Mouse (Mus musculus): ENCODE measurements around the gene Ear14. TPM values are rescaled to one million over a fixed set of nuclear protein-coding genes. Genes with fewer than 3 reads are reported as not detected.
"Not testable (repeated sequence)": the region's sequence is repeated elsewhere in the genome, so short reads cannot be mapped to it uniquely, and the experiment has no call there.

Ear14 gene
- total RNA-seq (2021): not detected
- long read RNA-seq, experiment 1: 0 reads
- long read RNA-seq, experiment 2: 0 reads

- DNase-seq: no peak
- intact Hi-C loops (cut with DNase I): no loop called here
Measured at GRCm38 (mm10) chr14:51203115-51203514, at the start of gene Ear14. Gene Ear14 (plus strand): TSS chr14:51203391.

DNA sequence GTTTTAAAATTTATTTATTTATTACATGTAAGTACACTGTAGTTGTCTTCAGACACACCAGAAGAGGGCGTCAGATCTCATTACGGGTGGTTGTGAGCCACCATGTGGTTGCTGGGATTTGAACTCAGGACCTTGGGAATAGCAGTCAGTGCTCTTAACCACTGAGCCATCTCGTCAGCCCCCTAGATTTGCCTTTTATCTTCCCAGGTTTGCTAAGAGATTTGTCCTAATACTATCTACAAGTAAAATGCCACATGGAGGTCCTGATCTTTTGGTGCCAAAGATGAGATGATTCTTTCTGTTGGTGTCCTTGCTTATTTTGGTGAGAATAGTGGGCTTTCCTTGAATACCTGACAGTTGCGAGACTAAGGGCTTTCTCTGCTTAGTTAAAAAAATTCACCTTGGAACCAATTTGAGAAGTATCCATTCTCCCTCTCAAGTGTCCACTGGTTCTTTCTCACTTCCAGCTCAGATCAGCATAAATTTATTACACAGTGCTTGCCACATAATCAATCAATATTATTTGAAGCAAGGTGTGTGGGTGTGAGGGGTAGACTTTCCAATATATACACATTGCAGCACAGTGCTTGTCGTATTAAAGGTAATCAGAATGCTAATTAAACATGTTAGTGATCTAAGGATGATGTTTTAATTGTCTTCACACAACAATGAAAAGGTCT is 47.0 kb upstream of the Ear14 start:
- intact Hi-C loops (cut with DNase I): no loop called here
- no peak for DNase-seq

GRCm38 (mm10) chr14:51156736-51157068 is 46.5 kb upstream of the Ear14 start:
- no peak for DNase-seq
- intact Hi-C loops (cut with DNase I): no loop called here

GRCm38 (mm10) chr14:51157072-51157471 is 46.1 kb upstream of the Ear14 start:
- no peak for DNase-seq
- intact Hi-C loops (cut with DNase I): no loop called here

DNA sequence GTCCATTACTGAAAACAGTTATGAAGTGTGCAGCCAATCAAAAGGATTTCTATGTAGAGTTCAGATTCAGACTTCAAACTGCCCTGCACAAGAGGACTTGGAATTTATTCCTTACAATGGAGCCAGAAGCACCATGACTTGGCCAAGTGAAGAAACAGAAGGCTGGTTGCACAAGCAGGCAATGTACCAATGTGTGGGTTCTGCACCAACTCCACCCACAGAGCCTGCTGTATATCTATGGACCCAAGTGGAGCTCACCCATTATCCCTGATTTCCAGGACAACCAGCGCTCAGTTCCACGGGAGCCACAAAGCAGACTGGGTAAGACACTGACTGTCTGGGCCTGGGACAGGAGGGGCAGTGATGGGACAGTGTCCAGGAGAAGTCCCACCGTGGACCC is 41.2 kb upstream of the Ear14 start, which contains the start of gene Rnase2b:
Rnase2b (plus strand) TSS at position 285 of the 400 bp plus-strand sequence.
- intact Hi-C loops (cut with DNase I); DNase-seq: not testable (repeated sequence)

GRCm38 (mm10) chr14:51163323-51163722 is 39.9 kb upstream of the Ear14 start:
- intact Hi-C loops (cut with DNase I); DNase-seq: not testable (repeated sequence)

GRCm38 (mm10) chr14:51165435-51165834 is 37.8 kb upstream of the Ear14 start:
- DNase-seq: no peak
- intact Hi-C loops (cut with DNase I): no loop called here

- no peak for DNase-seq
- intact Hi-C loops (cut with DNase I): no loop called here
Measured at GRCm38 (mm10) chr14:51166068-51166467, 37.1 kb upstream of the Ear14 start.

DNA sequence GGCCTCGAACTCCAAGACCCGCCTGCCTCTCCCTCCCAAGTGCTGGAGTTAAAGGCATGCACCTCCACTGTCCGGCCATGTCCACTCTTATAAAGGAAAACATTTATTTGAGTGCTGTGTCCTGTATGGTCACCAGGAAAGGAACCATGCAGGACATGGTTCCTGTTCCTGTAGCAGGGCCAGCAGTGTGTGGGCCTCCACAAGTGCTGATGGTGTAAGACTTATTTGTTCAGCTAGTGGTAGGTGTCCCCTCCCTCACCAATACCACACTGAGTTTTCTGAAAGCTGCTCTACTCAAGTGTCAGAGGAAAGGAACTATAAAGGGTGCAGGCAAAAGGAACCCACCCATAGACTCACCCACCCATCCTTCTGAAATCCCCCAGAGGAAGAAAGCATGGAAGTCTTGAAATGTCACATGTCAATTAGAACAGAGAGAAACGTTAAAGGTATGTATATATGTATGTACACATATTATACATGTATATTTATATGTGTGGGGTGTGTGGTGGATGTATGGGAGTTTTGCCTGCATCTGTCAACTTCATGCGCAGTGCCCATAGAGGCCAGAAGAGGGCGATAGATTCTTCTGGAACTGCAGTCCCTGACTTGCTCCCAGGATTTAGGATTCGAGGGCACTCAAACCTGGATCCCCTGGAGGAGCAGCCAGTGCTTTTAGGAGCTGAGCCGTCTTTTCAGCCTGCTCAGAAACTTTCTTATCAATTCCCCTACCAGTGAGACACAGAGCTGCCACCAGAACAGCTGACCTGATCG is 30.9 kb upstream of the Ear14 start:
- intact Hi-C loops (cut with DNase I): loop anchor here (2.0 to 5.0 kb wide), 2 partner anchors 70 to 95 kb away; no protein-coding TSS in a partner anchor
- peak; percentile 33 to 56 for DNase-seq

GRCm38 (mm10) chr14:51172947-51173346 is 30.2 kb upstream of the Ear14 start:
- intact Hi-C loops (cut with DNase I): loop anchor here (2.0 to 5.0 kb wide), 2 partner anchors 71 to 94 kb away; no protein-coding TSS in a partner anchor

GRCm38 (mm10) chr14:51173843-51174242 is 29.3 kb upstream of the Ear14 start:
- DNase-seq: no peak
- intact Hi-C loops (cut with DNase I): loop anchor here (2.0 to 5.0 kb wide), 2 partner anchors 72 to 93 kb away; no protein-coding TSS in a partner anchor

More at GRCm38 (mm10) chr14:51172947-51173346, 30.2 kb upstream of the Ear14 start:
- not testable (repeated sequence) for DNase-seq

DNA sequence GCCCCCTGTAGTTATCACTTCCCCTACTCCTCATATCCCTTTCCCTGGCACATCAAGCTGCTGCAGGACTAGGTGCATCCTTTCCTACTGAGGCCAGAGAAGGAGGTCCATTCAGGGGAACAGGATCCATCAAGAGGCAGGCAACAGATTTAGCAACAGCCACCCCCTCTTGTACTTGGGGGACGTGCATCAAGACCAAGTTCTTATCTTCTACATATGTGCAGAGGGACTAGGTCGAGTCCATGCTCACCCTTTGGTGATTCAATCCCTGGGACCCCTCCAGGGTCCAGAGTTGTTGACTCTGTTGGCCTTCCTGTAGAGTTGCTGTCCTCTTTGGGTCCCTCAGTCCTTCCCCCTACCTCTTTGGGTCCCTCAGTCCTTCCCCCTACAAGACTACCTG is 22.1 kb upstream of the Ear14 start:
- intact Hi-C loops (cut with DNase I): not testable (repeated sequence)

DNA sequence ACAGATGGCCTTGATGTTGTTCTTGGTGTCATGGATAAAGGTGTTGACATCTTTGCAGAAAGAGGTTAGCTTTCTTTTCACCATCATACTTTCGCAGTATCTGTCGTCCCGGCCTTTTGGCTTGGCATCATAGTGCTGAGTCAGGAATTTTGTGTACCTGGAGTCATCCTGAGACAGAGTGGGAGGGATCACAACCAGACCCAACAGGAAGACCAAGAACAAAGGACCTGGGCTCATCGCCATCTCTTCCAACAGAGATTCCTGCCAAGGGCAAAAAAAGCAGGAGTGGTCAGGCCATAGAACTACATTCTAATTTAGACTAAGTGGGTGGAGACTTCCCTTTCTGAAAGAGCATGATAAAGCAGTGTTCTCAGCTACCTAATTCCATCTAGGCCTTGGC is 7.5 kb upstream of the Ear14 start:
- intact Hi-C loops (cut with DNase I): no loop called here
- peak; percentile 40 to 42 for DNase-seq

More for the DNA sequence above, 22.1 kb upstream of the Ear14 start:
- not testable (repeated sequence) for DNase-seq

GRCm38 (mm10) chr14:51199098-51200023 is 3.8 kb upstream of the Ear14 start, which contains the start of gene Ang2:
Gene Ang2 (minus strand): TSS chr14:51199148.
- DNase-seq: no peak
- intact Hi-C loops (cut with DNase I): no loop called here

DNA sequence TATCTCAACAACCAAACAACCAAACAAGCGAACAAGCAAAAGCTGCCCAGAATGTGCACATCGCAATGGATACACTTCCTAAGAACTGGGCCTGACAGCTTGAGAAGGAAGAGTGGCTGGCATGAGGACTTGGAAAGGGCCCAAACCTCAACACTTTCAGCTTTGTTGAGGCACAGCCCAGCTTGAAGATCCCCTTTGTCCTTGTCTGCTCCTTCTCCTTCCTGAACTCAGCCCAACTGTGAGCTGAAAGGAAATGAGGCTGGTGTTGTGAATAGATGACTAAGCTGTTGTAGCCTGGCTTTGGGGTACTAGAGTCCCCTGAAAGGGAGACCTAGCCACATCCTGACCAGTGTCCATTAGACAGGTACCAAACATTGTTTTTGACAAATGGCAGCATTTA is 3.1 kb upstream of the Ear14 start:
- intact Hi-C loops (cut with DNase I): no loop called here
- DNase-seq: no peak

DNA sequence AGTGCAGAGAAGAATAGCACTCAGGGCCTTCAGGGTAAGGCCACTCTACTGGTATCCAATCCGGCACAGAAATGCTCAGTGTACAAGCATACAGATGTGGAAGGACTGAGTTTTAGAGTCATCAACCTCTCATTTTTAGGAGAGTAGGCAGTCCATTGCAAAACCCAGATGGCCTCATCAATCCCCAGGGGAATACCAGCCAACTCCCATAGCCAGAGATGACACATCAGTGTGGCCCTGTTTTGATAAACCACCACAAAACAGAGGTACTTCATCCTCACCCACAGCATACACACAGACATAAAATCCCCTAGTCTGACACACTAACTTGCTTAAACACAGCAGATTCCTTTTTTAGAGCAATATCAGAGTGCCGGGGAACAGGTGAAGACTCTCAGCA is 2.7 kb upstream of the Ear14 start:
- intact Hi-C loops (cut with DNase I): no loop called here
- no peak for DNase-seq

DNA sequence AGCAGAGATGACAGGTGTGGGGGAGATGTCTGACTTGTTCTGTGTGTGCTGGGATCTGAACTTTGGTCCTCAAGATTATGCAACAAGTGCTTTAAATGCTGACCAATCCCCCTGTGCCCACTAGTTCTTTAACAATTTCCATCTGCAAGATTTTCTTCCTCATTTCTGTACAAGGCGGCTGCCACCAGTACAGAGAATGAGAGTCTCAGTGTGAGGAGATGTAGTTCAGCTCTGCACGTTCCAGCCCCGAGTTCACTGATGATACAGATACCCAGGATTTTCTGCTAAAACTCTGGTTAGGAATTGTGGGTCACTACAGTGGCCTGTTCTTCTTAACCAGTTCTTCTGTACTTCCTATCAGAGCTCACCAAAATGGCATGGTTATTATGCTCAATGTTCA is 16.9 kb downstream of the Ear14 start:
- intact Hi-C loops (cut with DNase I); DNase-seq: not testable (repeated sequence)

DNA sequence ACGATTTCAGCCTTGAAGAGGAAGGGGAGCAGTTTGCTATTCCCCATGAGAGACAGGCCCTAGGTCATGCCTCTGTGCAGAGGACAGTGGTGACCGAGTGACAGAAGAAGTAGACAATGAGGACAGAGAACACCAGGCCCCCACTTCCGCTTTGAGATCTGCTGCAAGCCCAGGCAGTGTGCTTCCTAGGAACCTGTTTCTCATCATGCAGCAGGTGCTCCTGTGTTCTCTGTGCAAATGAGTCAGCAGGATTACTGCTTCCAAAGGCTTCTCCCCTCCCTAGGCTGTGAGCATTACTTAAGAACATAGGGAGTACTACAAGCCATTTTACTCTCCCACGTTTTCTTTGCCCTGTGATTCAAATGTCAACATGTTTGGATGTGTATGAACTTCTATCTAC is 26.5 kb downstream of the Ear14 start:
- intact Hi-C loops (cut with DNase I); DNase-seq: not testable (repeated sequence)

DNA sequence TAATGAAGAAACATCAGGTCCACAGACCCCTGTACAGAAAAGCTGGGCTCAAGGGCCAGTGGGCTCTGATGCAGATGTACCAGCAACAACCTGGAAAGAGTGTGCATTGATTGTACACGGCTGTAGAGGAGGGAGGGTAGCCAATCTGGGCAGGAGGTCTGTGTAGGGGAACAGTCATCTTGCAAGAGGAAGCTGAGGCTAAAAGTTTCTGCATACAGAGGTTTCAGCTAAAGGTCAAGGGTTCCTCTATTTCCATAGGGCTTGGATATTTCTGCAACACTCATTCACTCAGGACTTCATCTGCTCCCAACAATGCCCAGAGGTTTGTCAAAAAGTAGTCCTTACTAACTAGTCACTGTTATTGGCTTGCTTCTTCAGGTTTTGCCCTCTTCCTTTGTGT is 34.3 kb downstream of the Ear14 start:
- DNase-seq; intact Hi-C loops (cut with DNase I): not testable (repeated sequence)

DNA sequence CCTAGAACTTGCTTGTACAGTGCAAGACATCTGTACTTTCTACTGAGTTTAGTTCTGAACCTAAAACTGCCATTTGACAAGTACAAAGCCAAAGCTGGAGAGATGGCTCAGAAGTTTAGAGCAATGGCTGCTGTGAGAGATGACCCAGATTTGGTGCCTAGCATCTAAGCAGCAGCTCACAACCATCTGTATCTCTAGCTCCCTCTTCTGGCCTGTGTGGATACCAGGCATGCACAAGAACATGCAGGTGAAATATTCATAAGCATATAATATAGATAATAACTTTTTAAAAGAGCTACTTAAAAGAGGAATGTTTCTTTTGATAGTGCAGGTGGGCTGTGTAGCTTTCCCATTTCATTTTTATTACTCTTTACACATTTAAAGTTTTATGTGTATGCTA is 37.7 kb downstream of the Ear14 start:
- intact Hi-C loops (cut with DNase I): loop anchor here (1.0 to 2.0 kb wide), 2 partner anchors 65 to 138 kb away; no protein-coding TSS in a partner anchor
- DNase-seq: peak; percentile 22 to 59

Data from heart, postnatal 14 days (tissue).